Mouse (Mus musculus): ENCODE data around the gene Pom121l2. TPM values are rescaled to one million over a fixed set of nuclear protein-coding genes. Genes with fewer than 3 reads are reported as not detected.

Pom121l2 gene
- polyA plus RNA-seq, 1 experiment from 2014 or later, result not detected

GRCm38 (mm10) chr13:22021581-22021980 is 40.6 kb downstream of the Pom121l2 start:
- Histone ChIP-seq H3K9me3 (replicated peaks; ENCODE audit: control insufficient read depth, low read length) (no peaks in the 10 kb centered on the region), H3K27me3 (ENCODE audit: control insufficient read depth, insufficient read depth, low read length) (peaks cover 1% of the 10 kb centered on the region; the same call in 1 of the 2 replicates), H3K9ac (ENCODE audit: low read length) (peak overlapping the region; percentile 71), H3K27ac (ENCODE audit: low read length) (peak overlapping the region; percentile 66), H3K4me3 (ENCODE audit: low read length) (peak overlapping the region; percentile 64), H3K4me1 (ENCODE audit: control insufficient read depth, insufficient read depth, low read length) (no peaks in the 10 kb centered on the region; the same call in 1 of the 2 replicates), H3K36me3 (ENCODE audit: control insufficient read depth, insufficient read depth) (no peaks in the 10 kb centered on the region), H3K4me2 (ENCODE audit: low read depth, low read length) (peak overlapping the region; percentile 78)
- ATAC-seq (replicated peaks; ENCODE audit: extremely low read depth, insufficient read depth, low FRiP score), result no peak
- WGBS, result 1% methylated on average over 11 of the region's 11 CpGs

DNA sequence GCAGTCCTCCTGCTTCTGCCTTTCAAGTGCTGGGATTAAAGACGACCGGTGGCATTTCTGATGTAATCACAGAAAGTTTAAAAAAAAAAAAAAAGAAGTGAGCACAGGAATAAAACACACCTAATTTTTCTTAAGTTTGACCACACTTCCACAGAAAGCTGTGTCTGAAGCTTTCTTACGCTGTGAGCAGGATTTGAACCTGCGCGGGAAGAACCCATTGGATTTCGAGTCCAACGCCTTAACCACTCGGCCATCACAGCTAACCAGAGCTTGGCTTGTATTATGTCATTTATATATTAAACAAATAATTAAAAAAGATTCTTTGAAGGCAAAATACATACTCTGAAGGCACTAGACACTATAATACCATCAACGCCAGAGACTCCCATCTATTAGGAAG is 41.2 kb downstream of the Pom121l2 start:
- H3K36me3 ChIP-seq (ENCODE audit: control insufficient read depth, insufficient read depth), result no peaks in the 10 kb centered on the region
- ATAC-seq (replicated peaks; ENCODE audit: extremely low read depth, insufficient read depth, low FRiP score), result peak; percentile 71; the same call in 1 of the 2 replicates
- peak overlapping the region; percentile 78 for H3K4me2 ChIP-seq (ENCODE audit: low read depth, low read length)
- peak overlapping the region; percentile 66; the same call in 1 of the 2 replicates for H3K27ac ChIP-seq (ENCODE audit: low read length)
- H3K27me3 ChIP-seq (ENCODE audit: control insufficient read depth, insufficient read depth, low read length), result no peaks in the 10 kb centered on the region
- peak overlapping the region; percentile 71 for H3K9ac ChIP-seq (ENCODE audit: low read length)
- H3K9me3 ChIP-seq (replicated peaks; ENCODE audit: control insufficient read depth, low read length), result no peaks in the 10 kb centered on the region
- no peaks in the 10 kb centered on the region; the same call in 1 of the 2 replicates for H3K4me1 ChIP-seq (ENCODE audit: control insufficient read depth, insufficient read depth, low read length)
- 1% methylated on average over 9 of the region's 9 CpGs for WGBS
- H3K4me3 ChIP-seq (ENCODE audit: low read length), result peak overlapping the region; percentile 64

DNA sequence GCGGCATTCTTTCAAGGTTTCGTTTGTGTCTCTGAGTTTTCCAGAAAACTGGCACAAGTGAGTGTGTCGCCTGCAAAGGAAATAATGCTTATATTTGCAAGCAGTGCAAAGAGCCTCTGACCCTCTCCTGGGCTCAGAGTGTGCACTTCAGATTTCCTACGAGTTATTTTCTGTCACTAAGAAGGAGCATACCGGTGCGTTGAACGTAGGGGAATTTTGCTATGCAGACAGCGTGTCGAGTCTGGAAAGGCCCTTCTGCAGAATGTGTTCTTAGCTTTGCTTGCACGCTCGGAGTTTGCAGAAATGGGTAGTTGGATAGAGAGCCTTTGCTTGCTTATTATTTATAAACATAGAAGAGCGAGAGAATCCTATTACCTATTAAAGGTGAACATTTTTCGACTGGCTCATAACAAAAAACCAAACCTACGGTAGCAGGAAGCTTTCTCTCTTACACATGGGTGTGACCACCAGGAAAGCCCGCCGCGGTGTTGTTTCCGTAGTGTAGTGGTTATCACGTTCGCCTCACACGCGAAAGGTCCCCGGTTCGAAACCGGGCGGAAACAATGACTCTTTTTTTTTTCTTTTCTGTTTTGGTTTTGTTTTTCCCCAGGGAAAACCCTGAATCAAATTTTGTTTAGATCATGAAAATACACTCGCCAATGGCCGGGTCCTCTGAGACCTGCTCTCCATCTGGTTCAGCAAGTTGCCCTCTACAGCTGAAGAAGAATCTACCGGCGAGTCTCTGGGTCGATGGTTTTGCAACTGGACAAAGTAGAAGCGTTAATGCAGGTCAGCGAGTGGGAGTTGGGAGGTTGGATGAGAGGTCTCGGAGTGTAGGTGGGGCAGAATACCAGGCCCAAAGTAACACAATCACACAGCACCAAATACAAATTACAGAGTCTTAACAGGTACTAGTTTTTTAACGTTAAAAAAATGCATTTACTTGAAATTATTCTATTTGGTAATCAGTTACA is 45.4 kb downstream of the Pom121l2 start:
- Histone ChIP-seq H3K9ac (ENCODE audit: low read length) (peak overlapping the region; percentile 74), H3K4me1 (ENCODE audit: control insufficient read depth, insufficient read depth, low read length) (no peaks in the 10 kb centered on the region; the same call in 1 of the 2 replicates), H3K27me3 (ENCODE audit: control insufficient read depth, insufficient read depth, low read length) (no peaks in the 10 kb centered on the region), H3K36me3 (ENCODE audit: control insufficient read depth, insufficient read depth) (no peaks in the 10 kb centered on the region), H3K27ac (ENCODE audit: low read length) (0 out of 2 replicates have a peak overlapping the region, but pooled peaks have one; percentile 9), H3K9me3 (replicated peaks; ENCODE audit: control insufficient read depth, low read length) (no peaks in the 10 kb centered on the region), H3K4me2 (ENCODE audit: low read depth, low read length) (peak overlapping the region; percentile 75), H3K4me3 (ENCODE audit: low read length) (peak overlapping the region; percentile 70)
- ATAC-seq (replicated peaks; ENCODE audit: extremely low read depth, insufficient read depth, low FRiP score), result no peak
- 1% methylated on average over 35 of the region's 35 CpGs for WGBS

DNA sequence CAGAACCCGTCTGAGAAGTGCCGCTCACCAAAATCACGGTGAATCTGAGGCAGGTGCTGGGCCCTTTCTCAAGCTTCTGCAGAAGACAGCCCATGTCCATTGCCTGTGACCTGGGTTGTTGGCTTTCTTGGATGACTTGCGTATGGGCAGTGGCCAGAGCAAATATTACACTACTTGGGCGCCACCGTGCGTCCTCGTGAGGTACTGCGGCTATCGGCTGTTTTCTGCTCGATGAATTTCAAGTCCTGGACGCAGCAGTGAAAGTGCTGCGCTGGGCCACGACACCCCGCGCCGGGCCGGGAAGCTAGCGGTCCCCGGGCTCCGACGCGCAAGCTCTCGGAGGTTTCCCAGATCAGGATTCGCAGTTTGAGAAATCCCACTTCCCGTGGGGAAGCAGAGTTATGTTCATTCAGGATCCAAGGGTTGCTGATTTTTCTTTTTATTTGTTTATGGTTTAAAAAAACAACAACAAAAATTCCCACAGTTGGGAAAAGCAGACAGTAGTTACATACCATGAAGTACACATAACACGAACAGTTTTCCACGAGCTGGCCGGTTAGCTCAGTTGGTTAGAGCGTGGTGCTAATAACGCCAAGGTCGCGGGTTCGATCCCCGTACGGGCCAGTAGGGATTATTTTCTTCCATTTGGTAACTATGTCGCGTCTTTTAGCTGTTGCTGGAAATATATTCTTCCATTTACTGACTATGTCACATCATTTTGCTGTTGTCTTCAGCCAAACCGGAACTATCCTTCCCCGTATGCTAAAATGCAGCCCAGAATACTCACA is 47.9 kb downstream of the Pom121l2 start:
- ATAC-seq (replicated peaks; ENCODE audit: extremely low read depth, insufficient read depth, low FRiP score), result peak; percentile 78
- WGBS, result 1% methylated on average over 40 of the region's 40 CpGs

DNA sequence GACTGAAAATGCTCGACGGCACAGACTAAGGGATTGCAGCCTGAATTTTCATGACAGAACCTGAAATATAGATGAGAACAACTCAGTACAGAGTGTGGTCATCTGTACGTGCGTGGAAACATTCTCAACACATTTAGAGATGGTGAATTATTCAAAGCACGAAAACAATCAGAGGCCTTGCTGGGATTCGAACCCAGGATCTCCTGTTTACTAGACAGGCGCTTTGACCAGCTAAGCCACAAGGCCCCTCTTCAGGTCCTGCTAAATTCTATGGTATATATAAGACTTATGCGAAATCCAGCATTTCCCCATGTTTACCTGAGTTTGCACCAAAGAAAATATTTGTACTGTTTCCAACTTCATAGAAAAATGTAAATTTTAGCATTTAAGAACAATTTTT is 48.9 kb downstream of the Pom121l2 start:
- Histone ChIP-seq H3K4me1 (ENCODE audit: control insufficient read depth, insufficient read depth, low read length) (peaks cover 5% of the 10 kb centered on the region), H3K4me2 (ENCODE audit: low read depth, low read length) (no peak overlapping the region), H3K4me3 (ENCODE audit: low read length) (no peak overlapping the region), H3K27me3 (ENCODE audit: control insufficient read depth, insufficient read depth, low read length) (no peaks in the 10 kb centered on the region), H3K36me3 (ENCODE audit: control insufficient read depth, insufficient read depth) (no peaks in the 10 kb centered on the region), H3K9ac (ENCODE audit: low read length) (no peak overlapping the region), H3K9me3 (replicated peaks; ENCODE audit: control insufficient read depth, low read length) (no peaks in the 10 kb centered on the region), H3K27ac (ENCODE audit: low read length) (no peak overlapping the region)
- no peak for ATAC-seq (replicated peaks; ENCODE audit: extremely low read depth, insufficient read depth, low FRiP score)
- 43% methylated on average over 8 of the region's 8 CpGs for WGBS

More for the DNA sequence above, 47.9 kb downstream of the Pom121l2 start:
- H3K27ac ChIP-seq (ENCODE audit: low read length), result peak overlapping the region; percentile 91
- no peaks in the 10 kb centered on the region for H3K27me3 ChIP-seq (ENCODE audit: control insufficient read depth, insufficient read depth, low read length)
- no peaks in the 10 kb centered on the region; the same call in 1 of the 2 replicates for H3K4me1 ChIP-seq (ENCODE audit: control insufficient read depth, insufficient read depth, low read length)
- peak overlapping the region; percentile 74 for H3K4me3 ChIP-seq (ENCODE audit: low read length)
- peak overlapping the region; percentile 81 for H3K9ac ChIP-seq (ENCODE audit: low read length)
- peak overlapping the region; percentile 80 for H3K4me2 ChIP-seq (ENCODE audit: low read depth, low read length)
- no peaks in the 10 kb centered on the region for H3K36me3 ChIP-seq (ENCODE audit: control insufficient read depth, insufficient read depth)
- no peaks in the 10 kb centered on the region for H3K9me3 ChIP-seq (replicated peaks; ENCODE audit: control insufficient read depth, low read length)

GRCm38 (mm10) chr13:22030493-22030892 is 49.5 kb downstream of the Pom121l2 start:
- 15% methylated on average over 4 of the region's 4 CpGs for WGBS
- no peaks in the 10 kb centered on the region for H3K27me3 ChIP-seq (ENCODE audit: control insufficient read depth, insufficient read depth, low read length)

GRCm38 (mm10) chr13:22033741-22034442 is 52.9 kb downstream of the Pom121l2 start:
- no peak for ATAC-seq (replicated peaks; ENCODE audit: extremely low read depth, insufficient read depth, low FRiP score)
- Histone ChIP-seq H3K4me1 (ENCODE audit: control insufficient read depth, insufficient read depth, low read length) (peaks cover 11% of the 10 kb centered on the region), H3K4me2 (ENCODE audit: low read depth, low read length) (peak overlapping the region; percentile 66), H3K9me3 (replicated peaks; ENCODE audit: control insufficient read depth, low read length) (no peaks in the 10 kb centered on the region), H3K4me3 (ENCODE audit: low read length) (peak overlapping the region; percentile 51), H3K36me3 (ENCODE audit: control insufficient read depth, insufficient read depth) (no peaks in the 10 kb centered on the region), H3K27me3 (ENCODE audit: control insufficient read depth, insufficient read depth, low read length) (no peaks in the 10 kb centered on the region), H3K9ac (ENCODE audit: low read length) (peak overlapping the region; percentile 75), H3K27ac (ENCODE audit: low read length) (0 out of 2 replicates have a peak overlapping the region, but pooled peaks have one; percentile 31)
- 44% methylated on average over 5 of the region's 5 CpGs for whole genome bisulfite sequencing

More at GRCm38 (mm10) chr13:22030493-22030892, 49.5 kb downstream of the Pom121l2 start:
- peaks cover 5% of the 10 kb centered on the region for H3K4me1 ChIP-seq (ENCODE audit: control insufficient read depth, insufficient read depth, low read length)
- H3K36me3 ChIP-seq (ENCODE audit: control insufficient read depth, insufficient read depth), result no peaks in the 10 kb centered on the region
- no peak for ATAC-seq (replicated peaks; ENCODE audit: extremely low read depth, insufficient read depth, low FRiP score)
- H3K27ac ChIP-seq (ENCODE audit: low read length), result no peak overlapping the region
- no peak overlapping the region for H3K9ac ChIP-seq (ENCODE audit: low read length)
- no peaks in the 10 kb centered on the region for H3K9me3 ChIP-seq (replicated peaks; ENCODE audit: control insufficient read depth, low read length)
- H3K4me3 ChIP-seq (ENCODE audit: low read length), result no peak overlapping the region
- H3K4me2 ChIP-seq (ENCODE audit: low read depth, low read length), result no peak overlapping the region

GRCm38 (mm10) chr13:22034443-22035266 is 53.7 kb downstream of the Pom121l2 start:
- Histone ChIP-seq H3K36me3 (ENCODE audit: control insufficient read depth, insufficient read depth) (no peaks in the 10 kb centered on the region), H3K4me2 (ENCODE audit: low read depth, low read length) (peak overlapping the region; percentile 66), H3K27ac (ENCODE audit: low read length) (peak overlapping the region; percentile 79), H3K9ac (ENCODE audit: low read length) (peak overlapping the region; percentile 75), H3K4me1 (ENCODE audit: control insufficient read depth, insufficient read depth, low read length) (peaks cover 11% of the 10 kb centered on the region), H3K4me3 (ENCODE audit: low read length) (peak overlapping the region; percentile 51), H3K27me3 (ENCODE audit: control insufficient read depth, insufficient read depth, low read length) (no peaks in the 10 kb centered on the region), H3K9me3 (replicated peaks; ENCODE audit: control insufficient read depth, low read length) (no peaks in the 10 kb centered on the region)
- under 1% methylated on average over 13 of the region's 14 CpGs for WGBS
- no peak for ATAC-seq (replicated peaks; ENCODE audit: extremely low read depth, insufficient read depth, low FRiP score)
